Mouse (Mus musculus) liver, adult 2 months (tissue): Measurements from ENCODE around the gene Nmu.

Experiments used
- CTCF ChIP-seq: fragments of 200-500 bp; IDR thresholded peaks from 2 replicates; pipeline ENCODE4 v1.5.1; 2011; ENCODE audit warnings: low read depth, low read length, control low read depth
- POLR2A ChIP-seq: fragments of 200-500 bp; IDR thresholded peaks from 2 replicates; pipeline ENCODE4 v1.6.1; 2011; ENCODE audit warnings: low read length, control low read depth; ENCODE audit not compliant: insufficient read depth; ENCODE audit errors: extremely low read depth

DNA sequence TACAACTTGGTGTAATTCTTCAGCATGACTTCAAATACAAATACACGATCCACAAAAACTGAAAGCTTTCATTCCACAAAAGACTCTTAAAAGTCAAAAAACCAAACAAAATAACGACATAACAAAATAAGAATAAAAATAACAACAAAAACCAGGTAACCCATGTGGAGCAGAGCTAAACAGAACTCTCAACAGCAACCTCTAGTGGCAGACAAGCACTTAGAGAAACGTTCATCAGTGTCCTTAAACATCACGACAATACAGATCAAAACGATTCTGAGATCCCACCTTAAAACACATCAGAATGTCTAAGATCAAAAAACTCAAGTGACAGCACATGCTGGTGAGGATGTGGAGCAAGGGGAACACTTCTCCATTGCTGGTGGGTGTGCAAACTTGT lies 76.5 kb downstream of the Nmu start:
- no peak for TF ChIP-seq CTCF
- no peak for TF ChIP-seq POLR2A
